Mouse (Mus musculus): Measurements from ENCODE around the gene Gm49380. TPM values are rescaled to one million over a fixed set of nuclear protein-coding genes. Genes with fewer than 3 reads are reported as not detected.
A peak's percentile ranks its signal among the peaks of the same experiment; 100 is the strongest.
"Not testable (repeated sequence)": the region's sequence is repeated elsewhere in the genome, so short reads cannot be mapped to it uniquely, and the experiment has no call there.

Gm49380 gene
- polyA plus RNA-seq, 1 experiment from 2014 or later = 0.10 TPM

GRCm38 (mm10) chr9:44114453-44114852 is 1.2 kb upstream of the Gm49380 start:
- Histone ChIP-seq H3K9me3 (replicated peaks; ENCODE audit: control insufficient read depth, low read length, poor library complexity, severe bottlenecking) (no peaks in the 10 kb centered on the region), H3K36me3 (ENCODE audit: control insufficient read depth, insufficient read depth, low read length) (no peaks in the 10 kb centered on the region), H3K9ac (ENCODE audit: low read depth, low read length) (no peak overlapping the region), H3K4me1 (ENCODE audit: control insufficient read depth, insufficient read depth, low read length) (peaks cover 16% of the 10 kb centered on the region), H3K27me3 (ENCODE audit: control insufficient read depth, insufficient read depth, low read depth, low read length) (no peaks in the 10 kb centered on the region), H3K27ac (ENCODE audit: low read length) (no peak overlapping the region), H3K4me2 (ENCODE audit: low read length) (no peak overlapping the region), H3K4me3 (ENCODE audit: low read depth, low read length) (no peak overlapping the region)
- ATAC-seq = no peak
- WGBS = 92% methylated on average over 2 of the region's 2 CpGs

- 75% methylated on average over 9 of the region's 12 CpGs for WGBS
- ATAC-seq = not testable (repeated sequence)
- peaks cover 38% of the 10 kb centered on the region for H3K4me1 ChIP-seq (ENCODE audit: control insufficient read depth, insufficient read depth, low read length)
These were observed 1.4 kb downstream of the Gm49380 start for GRCm38 (mm10) chr9:44111909-44112308.

GRCm38 (mm10) chr9:44109360-44110095 is 3.8 kb downstream of the Gm49380 start:
- 36% methylated on average over 9 of the region's 9 CpGs for WGBS
- H3K27ac ChIP-seq (ENCODE audit: low read length) = no peak overlapping the region
- no peak overlapping the region for H3K4me3 ChIP-seq (ENCODE audit: low read depth, low read length)
- H3K4me2 ChIP-seq (ENCODE audit: low read length) = peak overlapping the region; percentile 29; the same call in 1 of the 2 replicates
- H3K36me3 ChIP-seq (ENCODE audit: control insufficient read depth, insufficient read depth, low read length) = no peaks in the 10 kb centered on the region
- H3K9ac ChIP-seq (ENCODE audit: low read depth, low read length) = peak overlapping the region; percentile 33; the same call in 1 of the 2 replicates
- H3K4me1 ChIP-seq (ENCODE audit: control insufficient read depth, insufficient read depth, low read length) = peaks cover 40% of the 10 kb centered on the region
- H3K27me3 ChIP-seq (ENCODE audit: control insufficient read depth, insufficient read depth, low read depth, low read length) = no peaks in the 10 kb centered on the region
- H3K9me3 ChIP-seq (replicated peaks; ENCODE audit: control insufficient read depth, low read length, poor library complexity, severe bottlenecking) = no peaks in the 10 kb centered on the region
- ATAC-seq = no peak

More at GRCm38 (mm10) chr9:44111909-44112308, 1.4 kb downstream of the Gm49380 start:
- H3K27ac ChIP-seq (ENCODE audit: low read length); H3K36me3 ChIP-seq (ENCODE audit: control insufficient read depth, insufficient read depth, low read length); H3K4me3 ChIP-seq (ENCODE audit: low read depth, low read length); H3K9ac ChIP-seq (ENCODE audit: low read depth, low read length); H3K27me3 ChIP-seq (ENCODE audit: control insufficient read depth, insufficient read depth, low read depth, low read length); H3K9me3 ChIP-seq (replicated peaks; ENCODE audit: control insufficient read depth, low read length, poor library complexity, severe bottlenecking): not testable (repeated sequence)
- peak overlapping the region; percentile 53; the same call in 1 of the 2 replicates for H3K4me2 ChIP-seq (ENCODE audit: low read length)

- Histone ChIP-seq H3K4me2 (ENCODE audit: low read length) (no peak overlapping the region; the same call in 1 of the 2 replicates), H3K36me3 (ENCODE audit: control insufficient read depth, insufficient read depth, low read length) (no peaks in the 10 kb centered on the region), H3K27ac (ENCODE audit: low read length) (no peak overlapping the region), H3K27me3 (ENCODE audit: control insufficient read depth, insufficient read depth, low read depth, low read length) (no peaks in the 10 kb centered on the region), H3K9me3 (replicated peaks; ENCODE audit: control insufficient read depth, low read length, poor library complexity, severe bottlenecking) (no peaks in the 10 kb centered on the region), H3K9ac (ENCODE audit: low read depth, low read length) (0 out of 2 replicates have a peak overlapping the region, but pooled peaks have one; percentile 15), H3K4me3 (ENCODE audit: low read depth, low read length) (no peak overlapping the region), H3K4me1 (ENCODE audit: control insufficient read depth, insufficient read depth, low read length) (peaks cover 38% of the 10 kb centered on the region)
- WGBS = 71% methylated on average over 26 of the region's 31 CpGs
- ATAC-seq = no peak
These were observed 4.8 kb downstream of the Gm49380 start for GRCm38 (mm10) chr9:44108269-44109055.

GRCm38 (mm10) chr9:44107557-44108179 is 5.6 kb downstream of the Gm49380 start:
- Histone ChIP-seq H3K9me3 (replicated peaks; ENCODE audit: control insufficient read depth, low read length, poor library complexity, severe bottlenecking) (no peaks in the 10 kb centered on the region), H3K4me3 (ENCODE audit: low read depth, low read length) (peak overlapping the region; percentile 7; the same call in 1 of the 2 replicates), H3K36me3 (ENCODE audit: control insufficient read depth, insufficient read depth, low read length) (no peaks in the 10 kb centered on the region), H3K27ac (ENCODE audit: low read length) (peak overlapping the region; percentile 58), H3K4me1 (ENCODE audit: control insufficient read depth, insufficient read depth, low read length) (peaks cover 38% of the 10 kb centered on the region), H3K9ac (ENCODE audit: low read depth, low read length) (0 out of 2 replicates have a peak overlapping the region, but pooled peaks have one; percentile 15), H3K27me3 (ENCODE audit: control insufficient read depth, insufficient read depth, low read depth, low read length) (no peaks in the 10 kb centered on the region), H3K4me2 (ENCODE audit: low read length) (peak overlapping the region; percentile 37)
- WGBS = 24% methylated on average over 25 of the region's 25 CpGs
- ATAC-seq = no peak

GRCm38 (mm10) chr9:44107110-44107509 is 6.2 kb downstream of the Gm49380 start, which contains the start of gene C1qtnf5:
TSS of gene C1qtnf5 (plus strand) at chr9:44107245.
- peak within 1 kb of the TSS; percentile 37 for H3K4me2 ChIP-seq (ENCODE audit: low read length)
- WGBS = 18% methylated on average over 8 of the region's 8 CpGs
- H3K4me3 ChIP-seq (ENCODE audit: low read depth, low read length) = peak within 1 kb of the TSS; percentile 7; the same call in 1 of the 2 replicates
- ATAC-seq = peak; percentile 59
- H3K4me1 ChIP-seq (ENCODE audit: control insufficient read depth, insufficient read depth, low read length) = peaks cover 38% of the 10 kb centered on the region
- no peaks in the 10 kb centered on the region for H3K36me3 ChIP-seq (ENCODE audit: control insufficient read depth, insufficient read depth, low read length)
- peak within 1 kb of the TSS; percentile 58 for H3K27ac ChIP-seq (ENCODE audit: low read length)
- H3K9me3 ChIP-seq (replicated peaks; ENCODE audit: control insufficient read depth, low read length, poor library complexity, severe bottlenecking) = no peaks in the 10 kb centered on the region
- 0 out of 2 replicates have a peak within 1 kb of the TSS, but pooled peaks have one; percentile 15 for H3K9ac ChIP-seq (ENCODE audit: low read depth, low read length)
- no peaks in the 10 kb centered on the region for H3K27me3 ChIP-seq (ENCODE audit: control insufficient read depth, insufficient read depth, low read depth, low read length)

- no peaks in the 10 kb centered on the region for H3K27me3 ChIP-seq (ENCODE audit: control insufficient read depth, insufficient read depth, low read depth, low read length)
- H3K4me2 ChIP-seq (ENCODE audit: low read length) = no peak overlapping the region
- H3K4me1 ChIP-seq (ENCODE audit: control insufficient read depth, insufficient read depth, low read length) = peaks cover 38% of the 10 kb centered on the region
- H3K36me3 ChIP-seq (ENCODE audit: control insufficient read depth, insufficient read depth, low read length) = no peaks in the 10 kb centered on the region
- peak overlapping the region; percentile 19 for H3K27ac ChIP-seq (ENCODE audit: low read length)
- WGBS = 48% methylated on average over 4 of the region's 4 CpGs
- ATAC-seq = no peak
- H3K9me3 ChIP-seq (replicated peaks; ENCODE audit: control insufficient read depth, low read length, poor library complexity, severe bottlenecking) = no peaks in the 10 kb centered on the region
- no peak overlapping the region for H3K9ac ChIP-seq (ENCODE audit: low read depth, low read length)
- no peak overlapping the region for H3K4me3 ChIP-seq (ENCODE audit: low read depth, low read length)
These were observed 6.7 kb downstream of the Gm49380 start for GRCm38 (mm10) chr9:44106596-44106995.

GRCm38 (mm10) chr9:44106182-44106581 is 7.1 kb downstream of the Gm49380 start:
- H3K4me3 ChIP-seq (ENCODE audit: low read depth, low read length) = no peak overlapping the region
- no peaks in the 10 kb centered on the region for H3K27me3 ChIP-seq (ENCODE audit: control insufficient read depth, insufficient read depth, low read depth, low read length)
- no peak overlapping the region for H3K27ac ChIP-seq (ENCODE audit: low read length)
- no peak for ATAC-seq
- H3K9ac ChIP-seq (ENCODE audit: low read depth, low read length) = no peak overlapping the region
- no peaks in the 10 kb centered on the region for H3K36me3 ChIP-seq (ENCODE audit: control insufficient read depth, insufficient read depth, low read length)
- peaks cover 38% of the 10 kb centered on the region for H3K4me1 ChIP-seq (ENCODE audit: control insufficient read depth, insufficient read depth, low read length)
- H3K4me2 ChIP-seq (ENCODE audit: low read length) = no peak overlapping the region
- H3K9me3 ChIP-seq (replicated peaks; ENCODE audit: control insufficient read depth, low read length, poor library complexity, severe bottlenecking) = no peaks in the 10 kb centered on the region
- 91% methylated on average over 7 of the region's 7 CpGs for WGBS

Data from midbrain, embryonic 16.5 days (tissue).